Mouse (Mus musculus) liver, embryonic 15.5 days (tissue): Measurements from ENCODE around the gene Nop58. TPM values are rescaled to one million over a fixed set of nuclear protein-coding genes. Genes with fewer than 3 reads are reported as not detected.
A peak's percentile ranks its signal among the peaks of the same experiment; 100 is the strongest.
"Not testable (repeated sequence)": the region's sequence is repeated elsewhere in the genome, so short reads cannot be mapped to it uniquely, and the experiment has no call there.

Experiments
- ATAC-seq: fragments of 200-750 bp; cut with Nextera tagmentation; 2 replicates; pipeline ENCODE4 v1.8.0; 2017; ENCODE audit warnings: moderate number of reproducible peaks, mild to moderate bottlenecking, moderate library complexity; ENCODE audit not compliant: insufficient read depth
- H3K27ac ChIP-seq: fragments of 300-500 bp; sonication (generic); replicated peaks from 2 replicates; pipeline ENCODE4 v1.5.1; 2015; ENCODE audit warnings: mild to moderate bottlenecking, inconsistent platforms
- H3K27me3 ChIP-seq: fragments of 300-500 bp; sonication (generic); 2 replicates; pipeline ENCODE4 v1.6.1; 2015; ENCODE audit warnings: mild to moderate bottlenecking, inconsistent platforms
- H3K36me3 ChIP-seq: fragments of 300-500 bp; sonication (generic); replicated peaks from 2 replicates; pipeline ENCODE4 v1.6.1; 2015; ENCODE audit warnings: moderate library complexity, mild to moderate bottlenecking, inconsistent platforms
- H3K4me1 ChIP-seq: fragments of 300-500 bp; sonication (generic); replicated peaks from 2 replicates; pipeline ENCODE4 v1.6.1; 2015; ENCODE audit warnings: inconsistent platforms
- H3K4me2 ChIP-seq: fragments of 300-500 bp; sonication (generic); 2 replicates; pipeline ENCODE4 v1.6.1; 2015; ENCODE audit warnings: moderate library complexity, mild to moderate bottlenecking, inconsistent platforms
- H3K4me3 ChIP-seq: fragments of 300-500 bp; sonication (generic); replicated peaks from 2 replicates; pipeline ENCODE4 v1.5.1; 2015; ENCODE audit warnings: mild to moderate bottlenecking, inconsistent platforms
- H3K9ac ChIP-seq: fragments of 300-500 bp; sonication (generic); 2 replicates; pipeline ENCODE4 v1.6.1; 2015; ENCODE audit warnings: moderate library complexity, mild to moderate bottlenecking, inconsistent platforms
- H3K9me3 ChIP-seq: fragments of 300-500 bp; sonication (generic); replicated peaks from 2 replicates; pipeline ENCODE4 v1.6.1; 2016; ENCODE audit warnings: inconsistent platforms
- WGBS: fragments of 180-500 bp; shearing (Covaris S2); methylation state at CpG from one replicate; pipeline ENCODE4 v1.1.7; 2015; ENCODE audit warnings: mixed read lengths; ENCODE audit not compliant: insufficient replicate concordance; 5-methylcytosine and 5-hydroxymethylcytosine counted together
- polyA plus RNA-seq: library from polyadenylated mRNA; unstranded; fragments of >200 nt; fragmentation: Nextera tagmentation; extraction: Ambion mirVana; gene quantifications from 2 replicates; pipeline ENCODE4 v1.2.1, GENCODE M21; 2015

Nop58 gene
- polyA plus RNA-seq, 1 experiment from 2014 or later: 112 TPM

DNA sequence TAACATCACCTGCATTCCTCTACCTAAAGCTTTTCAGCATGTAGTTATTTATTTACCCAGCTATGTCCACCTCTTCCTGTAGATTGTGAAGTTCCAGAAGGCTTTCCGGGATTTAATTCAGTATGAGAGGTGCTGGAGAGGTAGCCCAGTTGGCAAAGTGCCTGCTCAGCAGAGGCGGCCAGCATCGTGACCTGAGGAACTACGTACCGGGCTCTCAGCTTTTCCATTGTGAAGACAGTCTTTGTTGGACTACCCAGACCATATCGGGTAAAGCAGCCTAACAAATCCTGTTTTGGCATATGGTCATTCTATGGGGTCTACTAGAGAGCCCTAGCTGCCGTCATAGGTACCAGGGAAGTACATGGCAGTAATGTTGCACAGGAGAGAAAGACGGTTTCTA, 45.3 kb downstream of the Nop58 start:
- no peak overlapping the region for H3K4me2 ChIP-seq

DNA sequence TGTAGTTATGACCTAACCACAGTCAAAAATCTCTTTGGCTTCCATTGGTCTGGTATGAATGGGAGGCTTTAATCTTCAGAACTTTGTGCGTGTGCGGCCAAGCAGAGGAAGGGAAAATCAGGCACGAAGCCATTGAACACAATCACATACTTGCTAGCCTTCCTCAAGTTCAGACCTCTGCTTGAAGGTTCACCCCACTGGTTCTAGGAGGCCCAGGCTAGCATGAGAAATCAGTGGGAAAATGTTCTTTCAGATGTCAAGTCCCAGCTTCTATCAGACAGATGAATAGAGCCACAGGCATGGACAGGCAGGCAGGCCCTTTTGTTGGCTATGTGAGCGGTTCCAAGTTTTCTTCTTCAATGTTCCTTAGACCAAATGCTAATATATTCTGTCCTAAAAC, 46.0 kb downstream of the Nop58 start:
- Histone ChIP-seq H3K27ac (no peak overlapping the region), H3K4me1 (no peaks in the 10 kb centered on the region), H3K9ac (no peak overlapping the region), H3K9me3 (no peaks in the 10 kb centered on the region), H3K4me2 (no peak overlapping the region), H3K36me3 (no peaks in the 10 kb centered on the region), H3K4me3 (no peak overlapping the region), H3K27me3 (no peaks in the 10 kb centered on the region)
- 76% methylated on average over 4 of the region's 4 CpGs for WGBS
- no peak for ATAC-seq

More for the DNA sequence above, 45.3 kb downstream of the Nop58 start:
- H3K4me1 ChIP-seq: no peaks in the 10 kb centered on the region
- ATAC-seq: no peak
- H3K27ac ChIP-seq: no peak overlapping the region
- no peak overlapping the region for H3K9ac ChIP-seq
- no peaks in the 10 kb centered on the region for H3K27me3 ChIP-seq
- no peak overlapping the region for H3K4me3 ChIP-seq
- no peaks in the 10 kb centered on the region for H3K9me3 ChIP-seq
- H3K36me3 ChIP-seq: no peaks in the 10 kb centered on the region
- 78% methylated on average over 8 of the region's 8 CpGs for WGBS

DNA sequence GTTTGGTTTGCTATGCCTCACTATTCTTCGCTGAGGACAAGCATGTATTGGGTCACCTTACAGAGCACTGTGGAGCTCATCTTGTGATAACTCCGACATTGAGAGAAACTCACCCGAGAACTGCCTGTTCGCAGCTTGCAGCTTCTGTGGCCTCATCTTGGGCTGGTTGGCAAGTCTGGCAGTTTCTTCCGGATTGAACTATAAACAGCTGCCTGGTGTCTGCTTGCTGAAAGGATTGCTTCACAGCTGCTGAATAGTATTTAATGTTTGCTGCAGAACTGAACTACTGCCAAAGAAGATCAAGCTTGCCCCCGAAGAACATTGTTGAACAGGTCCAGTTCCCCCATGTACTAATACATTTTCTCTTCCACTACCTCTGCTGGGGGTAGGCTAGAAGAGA, 49.3 kb downstream of the Nop58 start:
- 52% methylated on average over 6 of the region's 6 CpGs for WGBS
- no peaks in the 10 kb centered on the region for H3K9me3 ChIP-seq
- H3K27ac ChIP-seq: no peak overlapping the region
- no peak overlapping the region for H3K4me2 ChIP-seq
- H3K27me3 ChIP-seq: no peaks in the 10 kb centered on the region
- peaks cover 2% of the 10 kb centered on the region for H3K4me1 ChIP-seq
- no peak overlapping the region for H3K9ac ChIP-seq
- H3K36me3 ChIP-seq: no peaks in the 10 kb centered on the region
- ATAC-seq: no peak
- no peak overlapping the region for H3K4me3 ChIP-seq

DNA sequence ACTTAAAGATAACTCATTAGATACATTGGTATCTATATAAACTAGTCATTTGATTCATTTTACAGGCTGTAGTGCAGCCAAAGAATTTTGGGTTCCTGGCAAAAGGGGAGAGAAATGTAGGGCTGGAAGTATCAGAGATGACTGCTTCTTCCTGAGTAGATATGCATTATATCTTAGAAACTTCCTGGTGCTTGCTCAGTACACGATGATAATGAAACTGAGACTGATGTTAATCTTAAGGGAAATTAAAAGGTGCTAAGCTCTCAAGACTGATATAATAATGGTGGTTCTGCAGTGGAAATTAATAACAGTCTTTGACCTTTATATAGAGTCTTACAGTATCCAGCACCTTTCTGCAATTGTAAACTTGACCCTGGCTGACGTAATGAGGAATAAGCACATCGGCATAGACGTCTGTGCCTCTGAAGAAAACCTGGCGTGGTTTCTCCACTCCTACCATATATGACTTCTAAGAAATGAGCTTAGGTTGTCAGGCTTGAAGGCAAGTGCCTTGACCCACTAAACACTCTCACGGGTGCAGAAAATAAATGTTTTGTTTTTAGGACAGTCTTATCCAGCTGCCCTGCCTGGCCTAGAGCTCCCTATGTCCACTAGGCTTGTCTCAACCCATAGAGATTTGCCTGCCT, 54.1 kb downstream of the Nop58 start:
- H3K4me2 ChIP-seq: no peak overlapping the region
- no peak overlapping the region for H3K9ac ChIP-seq
- peak overlapping the region; percentile 57; the same call in 1 of the 2 replicates for H3K27ac ChIP-seq
- H3K9me3 ChIP-seq: no peaks in the 10 kb centered on the region
- peaks cover 15% of the 10 kb centered on the region for H3K4me1 ChIP-seq
- no peaks in the 10 kb centered on the region for H3K36me3 ChIP-seq
- no peak for ATAC-seq
- WGBS: 48% methylated on average over 6 of the region's 6 CpGs
- H3K27me3 ChIP-seq: no peaks in the 10 kb centered on the region
- no peak overlapping the region for H3K4me3 ChIP-seq

DNA sequence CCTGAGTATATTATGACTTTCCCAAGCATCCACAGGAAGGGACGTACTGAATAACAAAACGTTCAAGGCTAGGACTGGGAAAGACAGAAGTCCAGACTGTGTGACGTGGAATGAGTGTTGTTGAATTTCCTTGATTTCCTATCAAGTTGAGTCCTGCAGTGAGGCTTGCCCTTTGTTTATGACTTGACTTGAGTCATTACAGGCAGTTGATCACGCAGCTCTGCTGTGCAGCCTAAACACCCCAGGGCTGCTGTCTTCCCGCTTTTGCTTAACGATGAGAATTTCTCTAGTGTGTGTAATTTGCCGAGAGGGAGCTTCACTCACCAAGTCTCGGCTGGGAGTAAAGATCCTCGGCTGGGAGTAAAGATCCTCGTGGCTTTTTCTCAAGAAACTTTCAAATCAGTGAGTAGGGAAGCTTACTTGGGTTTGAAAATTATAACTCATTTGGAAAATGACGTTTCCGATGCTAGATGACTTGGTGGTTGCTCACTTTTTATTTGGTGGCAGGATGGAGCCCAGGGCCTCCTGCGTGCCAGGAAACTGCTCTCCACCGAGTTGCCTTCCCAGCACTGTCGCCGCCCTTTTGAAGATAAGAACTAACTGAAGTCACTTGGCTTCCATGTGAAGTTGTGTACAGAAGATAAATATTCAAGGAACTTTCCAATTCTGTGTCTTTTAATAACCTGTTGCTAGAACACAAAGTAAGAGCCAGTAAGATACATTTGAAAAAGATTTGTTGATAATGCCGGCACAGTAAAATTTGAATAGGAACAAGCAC, 55.0 kb downstream of the Nop58 start:
- H3K27ac ChIP-seq: peak overlapping the region; percentile 34; the same call in 1 of the 2 replicates
- H3K4me2 ChIP-seq: peak overlapping the region; percentile 30; the same call in 1 of the 2 replicates
- peaks cover 15% of the 10 kb centered on the region for H3K4me1 ChIP-seq
- H3K4me3 ChIP-seq: no peak overlapping the region; the same call in 1 of the 2 replicates
- H3K27me3 ChIP-seq: no peaks in the 10 kb centered on the region
- WGBS: 41% methylated on average over 17 of the region's 17 CpGs
- no peaks in the 10 kb centered on the region for H3K9me3 ChIP-seq
- no peak overlapping the region for H3K9ac ChIP-seq
- H3K36me3 ChIP-seq: no peaks in the 10 kb centered on the region
- ATAC-seq: 0 out of 2 replicates have a peak, but pooled peaks have one; percentile 37

DNA sequence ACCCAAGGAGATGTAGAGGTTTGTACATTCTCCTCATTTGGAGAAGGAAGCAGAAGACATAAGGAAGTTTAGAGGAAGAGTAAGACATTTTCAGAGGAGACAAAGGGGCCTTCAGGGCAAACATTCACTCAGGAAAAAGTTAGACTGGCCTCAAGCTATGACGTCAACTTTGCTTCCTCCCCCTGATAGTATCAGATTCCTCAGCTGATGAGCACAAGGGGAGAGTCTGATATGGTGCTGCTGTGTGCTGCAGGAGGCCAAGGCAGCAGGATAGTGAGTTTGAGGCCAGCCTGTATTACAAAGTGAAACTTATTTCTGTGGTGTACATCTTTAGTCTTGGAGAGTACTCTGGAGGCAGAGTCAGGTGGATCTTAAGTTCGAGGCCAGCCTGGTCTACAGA, 64.3 kb downstream of the Nop58 start:
- no peak overlapping the region for H3K4me2 ChIP-seq
- 0 out of 2 replicates have a peak, but pooled peaks cover 6% of the 10 kb centered on the region for H3K4me1 ChIP-seq
- no peak overlapping the region for H3K9ac ChIP-seq
- no peaks in the 10 kb centered on the region for H3K36me3 ChIP-seq
- H3K27ac ChIP-seq: no peak overlapping the region
- no peak for ATAC-seq
- no peak overlapping the region for H3K4me3 ChIP-seq
- H3K9me3 ChIP-seq: no peaks in the 10 kb centered on the region
- H3K27me3 ChIP-seq: no peaks in the 10 kb centered on the region
- WGBS: 39% methylated on average over 2 of the region's 2 CpGs

DNA sequence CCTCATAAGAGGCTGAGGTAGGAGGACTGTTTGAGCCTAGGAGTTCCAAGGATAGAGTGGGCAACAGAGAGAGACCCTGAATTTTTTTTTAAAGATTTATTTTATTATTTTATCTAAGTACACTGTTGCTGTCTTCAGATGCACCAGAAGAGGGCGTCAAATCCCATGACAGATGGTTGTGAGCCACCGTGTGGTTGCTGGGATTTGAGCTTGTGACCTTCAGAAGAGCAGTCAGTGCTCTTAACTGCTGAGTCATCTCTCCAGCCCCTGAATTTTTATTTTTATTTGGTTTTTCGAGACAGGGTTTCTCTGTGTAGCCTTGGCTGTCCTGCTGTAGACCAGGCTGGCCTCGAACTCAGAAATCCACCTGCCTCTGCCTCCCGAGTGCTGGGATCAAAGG, 65.0 kb downstream of the Nop58 start:
- not testable (repeated sequence) for H3K36me3 ChIP-seq, H3K9me3 ChIP-seq, H3K27ac ChIP-seq, H3K4me2 ChIP-seq, H3K27me3 ChIP-seq, H3K4me3 ChIP-seq, ATAC-seq, H3K9ac ChIP-seq, H3K4me1 ChIP-seq
- 62% methylated on average over 5 of the region's 5 CpGs for WGBS

DNA sequence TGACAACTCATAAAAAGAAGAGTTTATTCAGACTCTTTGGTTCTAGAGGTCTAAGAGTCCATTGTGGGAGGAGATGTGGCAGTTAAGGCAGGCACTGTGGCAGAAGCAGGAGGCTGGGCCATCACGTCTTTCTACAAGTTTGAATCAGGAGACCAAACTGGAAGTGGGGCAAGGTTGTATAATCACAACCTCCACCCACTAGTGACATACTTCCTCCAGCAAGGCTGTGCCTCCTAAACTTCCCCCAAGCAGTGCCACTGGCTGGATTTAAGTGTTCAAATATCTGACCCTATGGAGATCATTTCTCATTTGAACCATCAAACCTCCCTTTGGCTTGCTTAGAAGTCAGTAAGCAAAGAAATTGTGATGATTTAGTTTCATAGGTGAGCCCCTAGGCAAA, 70.5 kb downstream of the Nop58 start:
- WGBS: 24% methylated on average over 1 of the region's 1 CpGs
- Histone ChIP-seq H3K27me3 (no peaks in the 10 kb centered on the region), H3K27ac (no peak overlapping the region), H3K36me3 (no peaks in the 10 kb centered on the region), H3K4me2 (no peak overlapping the region), H3K9ac (no peak overlapping the region), H3K4me3 (no peak overlapping the region), H3K4me1 (no peaks in the 10 kb centered on the region), H3K9me3 (no peaks in the 10 kb centered on the region)
- no peak for ATAC-seq

DNA sequence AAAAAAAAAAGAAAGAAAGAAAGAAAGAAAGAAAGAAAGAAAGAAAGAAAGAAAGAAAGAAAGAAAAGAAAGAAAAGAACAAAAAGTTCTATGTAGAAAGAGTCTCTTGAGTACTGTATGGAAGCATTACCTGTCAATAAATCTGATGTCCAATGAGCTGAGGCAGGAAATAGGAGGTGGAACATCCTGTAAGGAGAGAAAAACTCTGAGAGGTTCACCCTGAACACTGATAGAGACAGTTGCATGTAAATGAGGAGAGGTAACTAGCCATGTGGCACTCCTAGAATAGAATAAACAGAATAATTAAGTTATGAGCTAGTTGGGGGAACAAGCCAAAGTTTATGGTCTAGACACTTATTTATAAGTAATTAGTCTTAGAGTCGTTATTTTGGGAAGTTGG, 73.6 kb downstream of the Nop58 start:
- no peaks in the 10 kb centered on the region for H3K36me3 ChIP-seq
- H3K9me3 ChIP-seq: no peaks in the 10 kb centered on the region
- peaks cover 6% of the 10 kb centered on the region for H3K27me3 ChIP-seq
- H3K4me2 ChIP-seq: no peak overlapping the region
- WGBS: 45% methylated on average over 1 of the region's 1 CpGs
- ATAC-seq: no peak
- H3K4me1 ChIP-seq: peaks cover 11% of the 10 kb centered on the region
- H3K4me3 ChIP-seq: no peak overlapping the region
- no peak overlapping the region for H3K9ac ChIP-seq
- H3K27ac ChIP-seq: no peak overlapping the region

DNA sequence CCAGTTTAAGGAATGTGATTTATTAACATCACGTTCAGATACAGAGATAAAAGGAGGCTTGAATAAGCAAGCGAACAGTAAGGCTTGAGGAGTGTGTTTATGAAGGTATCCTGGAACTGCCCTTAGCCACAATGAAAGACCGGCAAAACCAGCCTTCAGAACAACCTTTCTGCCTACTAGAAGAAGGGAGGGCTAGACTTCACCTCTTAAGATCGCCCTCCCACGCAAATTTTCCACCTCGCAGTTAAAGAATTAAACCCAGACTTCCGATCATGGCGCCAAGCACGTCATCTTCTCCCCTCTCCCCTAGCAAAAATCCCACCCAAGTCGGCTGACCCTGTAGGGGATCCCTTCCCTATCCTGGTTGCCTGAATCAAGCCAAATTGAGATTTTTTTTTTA, 77.4 kb downstream of the Nop58 start:
- Histone ChIP-seq H3K4me2 (peak overlapping the region; percentile 99), H3K36me3 (no peaks in the 10 kb centered on the region), H3K4me3 (peak overlapping the region; percentile 73), H3K9me3 (no peaks in the 10 kb centered on the region), H3K4me1 (peaks cover 23% of the 10 kb centered on the region), H3K27ac (no peak overlapping the region), H3K27me3 (peaks cover 13% of the 10 kb centered on the region), H3K9ac (peak overlapping the region; percentile 79)
- 16% methylated on average over 10 of the region's 10 CpGs for WGBS
- no peak for ATAC-seq

DNA sequence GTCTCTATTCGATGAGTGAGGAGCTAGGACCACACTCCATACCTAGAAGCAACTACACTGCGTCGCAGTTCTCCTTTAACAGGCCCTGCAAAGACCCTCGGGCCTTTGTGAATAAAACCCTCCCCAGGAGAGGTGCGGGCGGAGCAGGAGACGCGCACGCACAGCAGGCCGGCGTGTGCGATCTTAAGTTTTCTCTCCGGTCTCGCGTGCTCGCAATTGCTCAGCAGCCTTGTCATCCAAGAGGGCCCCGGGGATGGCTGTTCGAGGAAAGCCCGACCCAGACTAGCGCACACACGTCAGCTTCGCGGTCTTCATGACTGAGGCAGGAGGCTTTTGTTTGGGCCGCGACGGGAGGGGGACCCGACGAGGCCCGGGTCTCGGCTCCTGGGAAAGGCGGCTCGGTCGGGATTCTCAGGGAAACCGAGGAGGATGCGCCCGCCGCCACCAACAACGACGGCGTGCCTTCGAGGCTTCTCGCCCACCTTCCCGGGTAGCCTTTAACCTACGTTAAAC, 77.9 kb downstream of the Nop58 start:
- peak overlapping the region; percentile 79 for H3K9ac ChIP-seq
- peak overlapping the region; percentile 73 for H3K4me3 ChIP-seq
- no peaks in the 10 kb centered on the region for H3K9me3 ChIP-seq
- H3K4me2 ChIP-seq: peak overlapping the region; percentile 99
- H3K4me1 ChIP-seq: peaks cover 23% of the 10 kb centered on the region
- ATAC-seq: peak; percentile 47
- peak overlapping the region; percentile 68 for H3K27ac ChIP-seq
- no peaks in the 10 kb centered on the region for H3K36me3 ChIP-seq
- peaks cover 13% of the 10 kb centered on the region for H3K27me3 ChIP-seq
- under 1% methylated on average over 44 of the region's 44 CpGs for WGBS
